Mouse (Mus musculus): ENCODE results near the gene Erg.

Gene Erg

GRCm38 (mm10) chr16:95584751-95585528 is 1.5 kb downstream of the Erg start:
- DNase-seq (ENCODE audit: low spot score in 2 of 2), result no peak

DNA sequence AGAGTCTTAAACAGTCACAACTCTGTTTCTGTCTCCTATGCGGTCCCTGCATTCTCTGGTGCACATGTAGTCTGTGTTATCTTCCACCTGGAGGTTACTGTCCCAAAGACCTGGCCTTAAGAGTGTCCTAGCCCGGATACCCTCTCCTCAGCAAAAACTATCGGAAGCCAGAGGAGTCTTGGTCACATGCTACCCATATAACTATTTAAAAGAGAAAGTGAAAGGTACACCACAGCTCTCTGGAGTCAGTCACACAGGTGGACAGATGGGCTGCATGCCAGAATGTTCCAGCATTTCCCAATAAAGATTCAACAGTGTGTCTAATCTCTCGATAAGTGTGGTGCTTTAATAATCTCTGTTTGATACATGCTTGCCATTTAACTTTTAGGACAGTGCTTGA is 7.1 kb downstream of the Erg start:
- no peak for DNase-seq (ENCODE audit: low spot score in 2 of 2)

DNA sequence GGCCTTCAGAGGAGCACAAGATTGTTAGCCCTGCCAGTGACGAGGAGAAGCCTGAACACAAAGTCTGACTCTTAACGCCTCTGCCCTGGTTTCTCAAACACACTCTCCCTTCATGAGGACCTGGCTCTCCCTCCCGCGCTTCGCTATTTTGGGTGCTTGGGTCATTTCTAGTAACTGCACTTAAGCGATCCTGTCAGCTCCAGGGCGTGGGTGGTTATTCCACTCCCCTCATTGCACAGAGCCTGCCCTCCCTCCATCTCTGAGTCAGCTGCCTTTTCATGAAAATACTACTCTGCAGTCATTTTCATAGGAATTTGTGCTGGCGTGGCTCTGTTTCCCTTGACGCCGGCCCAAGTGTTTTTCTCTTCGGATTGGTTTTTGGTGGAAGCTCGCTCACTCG is 13.2 kb downstream of the Erg start:
- peak; percentile 63 to 72 for DNase-seq (ENCODE audit: low spot score in 2 of 2)

- no peak for DNase-seq (ENCODE audit: low spot score in 2 of 2)
Observed at GRCm38 (mm10) chr16:95570616-95571015, 15.8 kb downstream of the Erg start.

DNA sequence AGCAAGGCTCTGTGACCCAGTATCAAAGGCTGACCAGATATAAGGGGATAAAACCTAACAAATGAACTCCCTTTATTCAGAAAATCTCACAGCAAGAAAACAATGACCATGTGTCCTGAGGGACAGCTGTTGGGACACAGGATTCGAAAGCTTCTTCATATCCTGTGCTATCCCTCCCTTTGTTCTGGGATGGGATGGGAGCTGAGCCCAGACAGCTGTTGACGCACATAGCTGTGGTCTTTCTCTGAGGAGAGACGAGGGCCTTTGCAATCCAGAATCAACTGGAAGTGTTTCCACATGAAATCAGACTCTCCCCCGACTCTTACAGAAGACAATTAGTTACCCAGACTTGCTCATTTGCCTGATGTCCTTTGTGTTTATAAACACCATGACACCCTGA is 29.6 kb downstream of the Erg start:
- DNase-seq (ENCODE audit: low spot score in 2 of 2), result no peak

GRCm38 (mm10) chr16:95553136-95553535 is 33.3 kb downstream of the Erg start:
- no peak for DNase-seq (ENCODE audit: low spot score in 2 of 2)

DNA sequence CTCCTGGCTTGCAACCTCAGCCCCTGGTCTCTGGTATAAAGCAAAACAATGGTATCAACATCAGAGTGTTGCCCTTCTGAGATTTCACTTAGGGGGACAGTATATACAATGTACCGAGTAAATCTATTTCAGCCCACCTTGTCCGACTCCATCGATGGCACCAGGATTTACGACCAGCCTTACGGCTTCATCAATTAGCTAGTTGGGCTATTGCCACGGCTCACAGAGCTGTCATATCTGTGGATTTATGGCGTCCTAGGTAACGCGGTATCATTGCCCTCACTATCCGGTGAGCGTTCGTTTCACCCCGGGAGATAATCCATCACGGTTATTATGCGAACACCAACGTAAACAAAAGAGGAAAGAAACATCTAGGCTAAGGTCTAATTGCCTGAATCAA is 33.9 kb downstream of the Erg start:
- DNase-seq (ENCODE audit: low spot score in 2 of 2), result no peak

DNA sequence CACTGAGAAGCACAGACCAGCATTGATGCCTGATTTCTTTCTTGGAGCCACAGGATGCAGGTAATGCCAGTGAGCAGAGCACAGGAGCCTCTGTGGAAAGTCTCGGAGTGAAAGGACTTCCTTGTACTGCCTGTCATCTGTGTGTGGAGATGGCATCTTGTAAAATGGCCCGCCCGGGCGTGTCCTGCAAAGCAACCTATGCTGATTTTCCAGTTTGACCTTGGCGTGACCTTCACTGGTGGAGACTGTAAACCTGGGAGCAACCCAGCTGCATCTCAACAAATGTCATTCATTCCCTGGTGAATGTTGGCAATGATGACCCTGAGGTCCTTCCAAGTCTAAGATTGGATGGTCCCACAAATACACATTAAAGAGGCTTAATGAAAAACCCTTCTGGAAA is 35.9 kb downstream of the Erg start:
- DNase-seq (ENCODE audit: low spot score in 2 of 2), result no peak

- no peak for DNase-seq (ENCODE audit: low spot score in 2 of 2)
Observed at GRCm38 (mm10) chr16:95544753-95545152, 41.6 kb downstream of the Erg start.

- DNase-seq (ENCODE audit: low spot score in 2 of 2), result peak; percentile 6 to 33
Observed at GRCm38 (mm10) chr16:95543471-95543870, 42.9 kb downstream of the Erg start.

DNA sequence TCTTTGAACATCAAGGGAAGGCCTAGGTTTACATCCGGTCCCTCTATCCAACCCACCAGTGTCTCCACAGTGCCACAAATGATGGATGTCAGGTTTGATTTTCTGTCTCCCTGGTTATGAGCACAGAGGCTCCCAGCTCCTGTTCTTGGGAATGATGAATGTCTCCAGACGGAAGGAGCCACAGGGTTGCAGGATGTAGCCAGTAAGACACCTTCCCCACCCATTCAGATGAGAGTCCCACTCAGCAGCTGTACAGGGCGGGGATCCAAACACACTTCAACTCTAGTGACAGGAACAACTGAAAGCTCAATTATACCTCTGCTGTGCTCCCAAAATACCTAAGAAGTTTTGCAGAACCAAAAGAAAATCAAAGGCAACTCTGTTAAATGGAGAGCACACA is 51.2 kb downstream of the Erg start:
- no peak for DNase-seq (ENCODE audit: low spot score in 2 of 2)

- no peak for DNase-seq (ENCODE audit: low spot score in 2 of 2)
Observed at GRCm38 (mm10) chr16:95532387-95533077, 53.9 kb downstream of the Erg start.

DNA sequence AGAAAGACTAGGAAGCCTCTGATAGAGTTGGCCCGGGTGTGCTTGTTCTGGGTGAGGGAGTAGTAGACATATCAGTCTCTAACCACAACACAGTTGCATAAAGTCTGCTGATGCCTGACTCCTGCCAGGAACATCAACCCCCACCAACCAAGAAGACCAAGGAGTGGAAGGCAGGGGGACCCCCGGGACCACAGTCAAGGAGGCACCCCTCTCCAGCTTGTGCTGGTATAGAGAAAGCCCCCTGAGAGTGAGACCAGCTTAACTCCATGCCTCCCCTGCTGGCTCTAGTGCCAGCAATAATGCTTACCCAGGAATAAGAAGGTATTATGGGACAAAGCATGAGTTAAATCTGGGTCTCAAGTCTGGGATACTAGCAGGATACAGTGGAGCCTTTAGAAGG is 58.8 kb downstream of the Erg start:
- DNase-seq (ENCODE audit: low spot score in 2 of 2), result no peak

DNA sequence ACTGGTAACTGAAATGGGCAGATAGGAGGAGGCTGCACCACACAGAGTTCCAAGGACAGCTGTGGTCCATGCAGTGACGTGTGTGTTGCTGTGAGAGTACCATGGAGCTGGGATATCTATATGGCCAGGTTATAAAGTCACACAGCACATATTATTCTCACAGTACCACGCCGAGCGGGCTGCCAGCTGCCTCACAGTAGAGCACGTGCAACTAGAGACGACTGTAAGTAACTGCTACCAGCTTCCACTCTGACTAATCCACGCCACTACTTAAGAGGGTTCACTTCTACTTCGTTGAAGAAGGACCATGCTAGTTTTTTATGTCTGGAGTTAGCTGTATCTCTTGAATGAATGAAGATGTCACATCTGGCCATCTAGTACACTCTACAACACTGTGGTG is 66.9 kb downstream of the Erg start:
- DNase-seq (ENCODE audit: low spot score in 2 of 2), result no peak

GRCm38 (mm10) chr16:95506051-95506450 is 80.3 kb downstream of the Erg start:
- DNase-seq (ENCODE audit: low spot score in 2 of 2), result no peak

- no peak for DNase-seq (ENCODE audit: low spot score in 2 of 2)
Observed at GRCm38 (mm10) chr16:95496582-95497300, 89.7 kb downstream of the Erg start.

GRCm38 (mm10) chr16:95494108-95494507 is 92.3 kb downstream of the Erg start:
- no peak for DNase-seq (ENCODE audit: low spot score in 2 of 2)

- no peak for DNase-seq (ENCODE audit: low spot score in 2 of 2)
Observed at GRCm38 (mm10) chr16:95493336-95493735, 93.1 kb downstream of the Erg start.

DNA sequence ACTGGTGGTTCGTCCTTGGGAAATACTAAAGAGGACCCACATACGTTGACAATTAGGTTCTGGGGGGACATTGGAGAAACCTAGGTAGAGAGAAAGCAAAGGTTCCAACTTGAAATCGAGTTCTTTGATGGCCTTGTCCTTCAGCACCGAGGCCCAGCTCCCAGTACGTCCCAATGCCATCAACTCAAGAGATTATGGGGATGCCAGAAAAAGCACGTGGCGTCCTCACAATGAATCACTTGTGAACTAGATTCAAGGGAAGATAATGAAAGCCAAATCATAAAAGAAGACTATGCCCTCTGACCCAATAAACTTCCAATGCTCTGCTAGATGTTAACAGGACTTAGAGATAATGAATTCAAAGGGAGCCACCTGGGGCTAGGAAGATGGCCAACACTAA is 94.2 kb downstream of the Erg start:
- DNase-seq (ENCODE audit: low spot score in 2 of 2), result no peak

DNA sequence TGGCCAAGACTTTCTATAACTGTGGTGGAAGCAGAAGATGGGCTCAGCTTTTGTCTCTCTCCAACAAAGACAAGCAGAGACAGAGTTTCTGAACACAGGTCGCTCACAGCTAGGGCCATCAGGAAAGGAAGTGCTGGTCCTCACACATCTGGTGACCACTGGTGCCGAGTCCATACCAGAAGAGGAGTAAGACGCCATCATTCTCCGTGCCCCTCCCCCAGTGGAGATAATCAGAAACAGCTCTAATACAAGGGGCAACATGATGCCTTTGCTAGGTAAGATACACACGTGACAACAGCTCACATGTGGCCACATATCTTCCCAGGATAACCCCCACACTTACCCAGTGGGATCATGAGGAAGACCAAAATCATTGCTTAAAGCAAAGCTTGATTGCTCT is 96.0 kb downstream of the Erg start:
- no peak for DNase-seq (ENCODE audit: low spot score in 2 of 2)

- no peak for DNase-seq (ENCODE audit: low spot score in 2 of 2)
Observed at GRCm38 (mm10) chr16:95487606-95488351, 98.6 kb downstream of the Erg start.

GRCm38 (mm10) chr16:95481176-95481575 is 105.2 kb downstream of the Erg start:
- peak in 1 of 2 experiments; percentile 29 for DNase-seq (ENCODE audit: low spot score in 2 of 2)

All from left cerebral cortex, adult 9 months (tissue).